Mouse (Mus musculus) liver, embryonic 14.5 days (tissue): ENCODE results near the gene 0610040J01Rik. TPM values are rescaled to one million over a fixed set of nuclear protein-coding genes. Genes with fewer than 3 reads are reported as not detected.

Source experiments
- ATAC-seq: fragments of 200-750 bp; cut with Nextera tagmentation; 2 replicates; pipeline ENCODE4 v1.8.0; 2017; ENCODE audit warnings: moderate number of reproducible peaks, mild to moderate bottlenecking, moderate library complexity; ENCODE audit not compliant: insufficient read depth
- DNase-seq, 3 experiments: peaks; one replicate each; pipeline ENCODE4 v3.0.0-alpha.2; 2012 to 2013; ENCODE audit warnings: low read depth in 3 of 3, low spot score in 3 of 3
- H3K27ac ChIP-seq: fragments of 300-500 bp; sonication (generic); 2 replicates; pipeline ENCODE4 v1.5.1; 2014; ENCODE audit warnings: moderate library complexity, mild to moderate bottlenecking, control low read depth, inconsistent platforms
- H3K27me3 ChIP-seq: fragments of 300-500 bp; sonication (generic); 2 replicates; pipeline ENCODE4 v1.6.1; 2014; ENCODE audit warnings: mild to moderate bottlenecking, low read length, moderate library complexity; ENCODE audit not compliant: control insufficient read depth, insufficient read depth
- H3K36me3 ChIP-seq: fragments of 300-500 bp; sonication (generic); replicated peaks from 2 replicates; pipeline ENCODE4 v1.6.1; 2014; ENCODE audit warnings: low read depth; ENCODE audit not compliant: control insufficient read depth, insufficient read depth
- H3K4me1 ChIP-seq, 2 experiments: fragments of 200-500 bp in 1 of 2; fragments of 300-500 bp in 1 of 2; sonication (generic) in 1 of 2; replicated peaks; 2 replicates each; pipeline ENCODE4 v1.6.1; 2012 to 2014; ENCODE audit warnings: antibody characterized with exemption in 1 of 2, inconsistent platforms in 1 of 2, low read length in 1 of 2; ENCODE audit not compliant: control insufficient read depth in 2 of 2, insufficient read depth in 2 of 2
- H3K4me2 ChIP-seq: fragments of 300-500 bp; sonication (generic); 2 replicates; pipeline ENCODE4 v1.6.1; 2014; ENCODE audit warnings: low read depth, mild to moderate bottlenecking, control low read depth, moderate library complexity
- H3K4me3 ChIP-seq, 2 experiments: fragments of 200-500 bp in 1 of 2; fragments of 300-500 bp in 1 of 2; sonication (generic) in 1 of 2; 2 replicates each; pipeline ENCODE4 v1.5.1; 2012 to 2014; ENCODE audit warnings: low read depth in 2 of 2, low read length in 2 of 2, mild to moderate bottlenecking in 2 of 2, control low read depth in 1 of 2, inconsistent platforms in 1 of 2, moderate library complexity in 1 of 2; ENCODE audit not compliant: insufficient read depth in 1 of 2
- H3K9ac ChIP-seq: fragments of 300-500 bp; sonication (generic); replicated peaks from 2 replicates; pipeline ENCODE4 v1.6.1; 2014; ENCODE audit warnings: mild to moderate bottlenecking, control low read depth, moderate library complexity
- H3K9me3 ChIP-seq: fragments of 300-500 bp; sonication (generic); 2 replicates; pipeline ENCODE4 v1.6.1; 2016; ENCODE audit warnings: low read length, mixed read lengths; ENCODE audit not compliant: control insufficient read depth
- CTCF ChIP-seq: IDR thresholded peaks from 2 replicates; pipeline ENCODE4 v1.5.1; 2016; ENCODE audit warnings: antibody characterized with exemption, low read depth, control low read depth
- EP300 ChIP-seq: IDR thresholded peaks from 2 replicates; pipeline ENCODE4 v1.6.1; 2016; ENCODE audit warnings: antibody characterized with exemption, low read depth
- WGBS: fragments of 180-500 bp; shearing (Covaris S2); extraction: QIAGEN DNeasy Blood & Tissue Kit; methylation state at CpG from one replicate; pipeline ENCODE4 v1.1.7; 2014; ENCODE audit not compliant: insufficient replicate concordance; 5-methylcytosine and 5-hydroxymethylcytosine counted together
- polyA plus RNA-seq, 2 experiments: library from polyadenylated mRNA; depleted of rRNA in 1 of 2; stranded (reverse) in 1 of 2; unstranded in 1 of 2; fragments of >200 nt; fragmentation: Nextera tagmentation in 1 of 2; extraction: Ambion mirVana in 1 of 2; gene quantifications; 2 replicates each; pipeline versions ENCODE4 v1.2.1 to v1.2.3; 2012 to 2014

0610040J01Rik gene
- polyA plus RNA-seq, 2 experiments, result 6.0 to 8.5 TPM

DNA sequence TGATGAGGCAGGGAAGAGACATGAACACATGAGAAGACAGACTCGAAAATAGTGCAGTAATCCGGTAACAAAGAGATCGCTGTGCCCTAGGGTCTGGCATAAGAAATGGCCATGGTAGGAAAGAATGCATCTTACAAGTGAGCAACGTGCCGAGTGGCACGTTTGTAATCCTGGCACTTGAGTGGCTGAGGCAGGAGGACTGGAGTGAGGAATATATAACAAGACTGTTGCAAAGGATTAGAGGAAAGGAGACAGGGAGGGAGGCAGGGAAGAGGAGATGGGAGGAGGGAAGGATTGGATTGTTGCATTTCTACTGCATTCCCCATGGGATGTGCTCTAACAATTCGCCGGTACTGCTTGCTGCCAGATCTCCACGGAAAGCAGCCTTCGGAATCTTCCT lies 66.9 kb downstream of the 0610040J01Rik start:
- H3K4me1 ChIP-seq, result peaks cover 0 to 3% of the 10 kb centered on the region in 2 experiments; a peak in 1 of 4 replicates
- no peak for TF ChIP-seq EP300
- TF ChIP-seq CTCF, result no peak
- ATAC-seq, result no peak

DNA sequence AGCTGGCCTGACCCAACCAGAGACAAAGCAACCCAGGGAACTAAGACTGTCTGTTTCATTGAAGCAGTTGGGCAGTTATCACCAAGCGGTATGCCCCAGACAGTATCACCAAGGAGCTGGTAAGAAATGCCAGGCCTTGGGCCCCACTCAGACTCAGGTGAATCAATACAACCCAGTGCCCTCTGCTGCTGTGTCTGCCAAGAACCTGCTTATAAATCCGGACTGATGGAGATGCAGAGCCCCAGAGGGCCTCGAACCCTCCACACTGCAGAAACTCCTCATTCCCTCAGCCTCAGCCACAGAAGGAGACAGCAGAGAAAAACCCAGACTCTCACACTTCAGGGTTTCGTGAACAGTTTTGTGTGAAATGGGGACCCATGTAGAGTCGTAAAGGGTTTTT lies 74.1 kb downstream of the 0610040J01Rik start:
- WGBS, result 68% methylated on average over 5 of the region's 5 CpGs
- no peak for ATAC-seq
- Histone ChIP-seq H3K4me2 (no peak overlapping the region), H3K36me3 (no peaks in the 10 kb centered on the region), H3K9ac (no peak overlapping the region), H3K9me3 (no peaks in the 10 kb centered on the region), H3K27ac (no peak overlapping the region), H3K27me3 (no peaks in the 10 kb centered on the region), H3K4me1 (no peaks in the 10 kb centered on the region), H3K4me3 (no peak overlapping the region)
- no peak for TF ChIP-seq EP300
- TF ChIP-seq CTCF, result no peak
- no peak for DNase-seq

More for the DNA sequence above, 66.9 kb downstream of the 0610040J01Rik start:
- no peaks in the 10 kb centered on the region for H3K27me3 ChIP-seq
- WGBS, result 73% methylated on average over 10 of the region's 10 CpGs
- no peak overlapping the region for H3K9ac ChIP-seq
- no peaks in the 10 kb centered on the region for H3K36me3 ChIP-seq
- H3K4me2 ChIP-seq, result no peak overlapping the region
- no peak for DNase-seq
- no peaks in the 10 kb centered on the region for H3K9me3 ChIP-seq
- no peak overlapping the region for H3K4me3 ChIP-seq
- H3K27ac ChIP-seq, result no peak overlapping the region

DNA sequence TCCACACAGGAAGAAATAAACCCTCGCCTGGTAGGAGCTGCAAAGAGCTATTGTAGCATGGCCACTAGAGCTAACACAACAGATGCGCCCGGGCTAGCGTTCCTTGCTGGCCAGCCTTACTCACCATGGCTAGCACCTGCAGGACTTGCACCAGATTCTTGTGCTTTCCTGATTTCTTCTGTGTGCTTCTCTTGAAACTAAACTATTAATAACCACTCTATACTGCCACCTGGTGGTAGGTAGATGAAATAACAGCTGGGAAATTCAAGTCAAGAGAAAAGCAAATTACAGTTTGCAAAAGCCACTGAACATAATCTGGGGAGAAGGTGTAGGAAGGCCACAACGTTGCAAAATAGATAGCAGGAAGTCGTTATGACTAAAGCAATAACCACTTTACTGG lies 74.5 kb downstream of the 0610040J01Rik start:
- no peak overlapping the region for H3K4me3 ChIP-seq
- 28% methylated on average over 6 of the region's 6 CpGs for WGBS
- H3K36me3 ChIP-seq, result no peaks in the 10 kb centered on the region
- no peak overlapping the region for H3K9ac ChIP-seq
- H3K4me1 ChIP-seq, result no peaks in the 10 kb centered on the region
- H3K9me3 ChIP-seq, result no peaks in the 10 kb centered on the region
- TF ChIP-seq CTCF, result peak; percentile 67
- no peak for TF ChIP-seq EP300
- H3K27ac ChIP-seq, result no peak overlapping the region
- peak in 2 of 3 experiments; percentile 22 to 23 for DNase-seq
- no peak for ATAC-seq
- H3K4me2 ChIP-seq, result no peak overlapping the region
- no peaks in the 10 kb centered on the region for H3K27me3 ChIP-seq

DNA sequence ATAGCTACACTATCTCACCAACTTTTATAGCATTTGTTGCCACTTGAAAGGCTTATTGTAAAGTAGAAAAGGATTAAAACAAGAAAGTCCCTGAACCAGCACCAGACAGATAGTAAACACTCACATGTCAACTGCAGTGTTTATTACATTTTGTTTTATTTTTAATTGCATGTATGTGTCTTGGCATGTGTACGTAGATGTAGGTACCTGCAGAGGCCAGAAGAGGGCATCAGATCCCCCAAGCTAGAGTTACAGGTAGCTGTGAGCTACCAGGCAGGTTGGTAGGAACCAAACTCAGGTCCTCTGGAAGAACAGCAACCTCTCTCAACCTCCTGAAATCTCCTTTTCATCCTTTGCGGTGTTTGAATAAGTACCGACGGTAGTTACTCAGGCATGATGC lies 74.9 kb downstream of the 0610040J01Rik start:
- TF ChIP-seq EP300, result no peak
- Histone ChIP-seq H3K27me3 (no peaks in the 10 kb centered on the region), H3K27ac (no peak overlapping the region), H3K4me1 (no peaks in the 10 kb centered on the region; a peak in 1 of 4 replicates), H3K36me3 (no peaks in the 10 kb centered on the region), H3K9ac (no peak overlapping the region), H3K4me2 (no peak overlapping the region), H3K9me3 (no peaks in the 10 kb centered on the region), H3K4me3 (no peak overlapping the region)
- ATAC-seq, result no peak
- 86% methylated on average over 4 of the region's 4 CpGs for WGBS
- no peak for DNase-seq

DNA sequence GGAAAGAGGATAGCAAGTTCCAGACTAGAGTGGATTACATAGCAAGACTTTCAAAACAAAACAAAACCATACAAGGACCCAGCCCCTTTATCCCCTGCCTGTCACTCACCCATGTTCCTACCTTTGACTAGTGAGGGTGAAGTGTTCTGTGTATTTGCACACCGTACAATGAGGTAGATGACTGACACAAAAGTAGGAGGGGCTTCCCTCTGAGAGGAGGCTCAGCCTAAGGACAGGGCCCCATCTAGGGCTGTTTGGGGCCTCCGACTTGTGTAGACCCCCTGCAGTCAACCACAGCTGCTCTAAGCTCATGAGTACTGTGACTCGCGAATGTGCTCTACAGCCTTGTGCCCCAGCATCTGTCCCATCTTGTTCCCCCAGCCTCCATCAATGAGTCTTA lies 79.1 kb downstream of the 0610040J01Rik start:
- 72% methylated on average over 4 of the region's 4 CpGs for WGBS
- Histone ChIP-seq H3K27me3 (no peaks in the 10 kb centered on the region), H3K4me2 (no peak overlapping the region), H3K4me3 (no peak overlapping the region), H3K9me3 (no peaks in the 10 kb centered on the region), H3K27ac (no peak overlapping the region), H3K4me1 (peaks cover 0 to 4% of the 10 kb centered on the region in 2 experiments; a peak in 2 of 4 replicates), H3K36me3 (no peaks in the 10 kb centered on the region), H3K9ac (no peak overlapping the region)
- TF ChIP-seq EP300 (no peak), CTCF (no peak)
- ATAC-seq, result no peak
- no peak for DNase-seq
